Mouse (Mus musculus) kidney, embryonic 14.5 days (tissue): Measurements from ENCODE around the gene Sigirr. TPM values are rescaled to one million over a fixed set of nuclear protein-coding genes. Genes with fewer than 3 reads are reported as not detected.

ENCODE experiments used
- ATAC-seq: fragments of 200-750 bp; cut with Nextera tagmentation; 2 replicates; pipeline ENCODE4 v1.8.0; 2017; ENCODE audit warnings: moderate number of reproducible peaks, mild to moderate bottlenecking, moderate TSS enrichment, moderate library complexity; ENCODE audit not compliant: low FRiP score, low TSS enrichment
- H3K27ac ChIP-seq: fragments of 300-500 bp; sonication (generic); 2 replicates; pipeline ENCODE4 v1.5.1; 2014; ENCODE audit warnings: low read depth, mild to moderate bottlenecking, low read length, moderate library complexity, mixed read lengths
- H3K27me3 ChIP-seq: fragments of 300-500 bp; sonication (generic); 2 replicates; pipeline ENCODE4 v1.6.1; 2014; ENCODE audit warnings: mild to moderate bottlenecking, low read length; ENCODE audit not compliant: control insufficient read depth, insufficient read depth
- H3K36me3 ChIP-seq: fragments of 300-500 bp; sonication (generic); 2 replicates; pipeline ENCODE4 v1.6.1; 2014; ENCODE audit warnings: low read length, mixed read lengths; ENCODE audit not compliant: control insufficient read depth, insufficient read depth
- H3K4me1 ChIP-seq: fragments of 300-500 bp; sonication (generic); 2 replicates; pipeline ENCODE4 v1.6.1; 2014; ENCODE audit warnings: low read length, mixed read lengths; ENCODE audit not compliant: control insufficient read depth, insufficient read depth
- H3K4me2 ChIP-seq: fragments of 300-500 bp; sonication (generic); replicated peaks from 2 replicates; pipeline ENCODE4 v1.6.1; 2014; ENCODE audit warnings: low read depth, mild to moderate bottlenecking, low read length
- H3K4me3 ChIP-seq: fragments of 300-500 bp; sonication (generic); 2 replicates; pipeline ENCODE4 v1.5.1; 2014; ENCODE audit warnings: mild to moderate bottlenecking, low read length
- H3K9ac ChIP-seq: fragments of 300-500 bp; sonication (generic); 2 replicates; pipeline ENCODE4 v1.6.1; 2014; ENCODE audit warnings: low read depth, mild to moderate bottlenecking, low read length, moderate library complexity
- H3K9me3 ChIP-seq: fragments of 300-500 bp; sonication (generic); 2 replicates; pipeline ENCODE4 v1.6.1; 2016; ENCODE audit warnings: low read length; ENCODE audit not compliant: control insufficient read depth
- WGBS: fragments of 180-500 bp; shearing (Covaris S2); extraction: QIAGEN DNeasy Blood & Tissue Kit; methylation state at CpG from one replicate; pipeline ENCODE4 v1.1.7; 2014; 5-methylcytosine and 5-hydroxymethylcytosine counted together
- polyA plus RNA-seq: library from polyadenylated mRNA; unstranded; fragments of >200 nt; fragmentation: Nextera tagmentation; extraction: Ambion mirVana; gene quantifications from 2 replicates; pipeline ENCODE4 v1.2.1, GENCODE M21; 2014

Gene Sigirr
- polyA plus RNA-seq, 1 experiment from 2014 or later, result 11.7 TPM

DNA sequence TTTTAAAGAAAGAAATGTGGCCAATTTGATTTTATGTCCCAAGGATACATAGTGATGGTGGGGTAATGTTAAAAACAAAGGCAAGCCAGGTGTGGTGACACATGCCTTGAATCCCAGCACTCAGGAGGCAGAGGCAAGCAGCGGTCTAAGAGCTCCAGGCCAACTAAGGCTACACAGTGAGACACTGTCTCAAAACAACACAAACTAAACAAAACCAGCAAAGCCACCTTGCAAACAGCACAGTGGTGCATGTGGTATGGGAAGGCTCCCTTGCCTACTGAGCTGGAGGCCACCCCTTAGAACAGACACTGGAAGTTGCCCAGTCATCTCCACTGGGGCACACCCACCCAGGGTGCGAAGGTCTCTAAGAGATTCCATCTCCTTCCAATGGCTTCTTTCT lies 40.4 kb downstream of the Sigirr start:
- Histone ChIP-seq H3K4me1 (peaks cover 11% of the 10 kb centered on the region; the same call in 1 of the 2 replicates), H3K4me3 (peak overlapping the region; percentile 75), H3K27me3 (no peaks in the 10 kb centered on the region), H3K27ac (no peak overlapping the region), H3K36me3 (peaks cover 9% of the 10 kb centered on the region), H3K4me2 (peak overlapping the region; percentile 96), H3K9ac (peak overlapping the region; percentile 87; the same call in 1 of the 2 replicates), H3K9me3 (no peaks in the 10 kb centered on the region)
- WGBS, result 83% methylated on average over 2 of the region's 2 CpGs
- peak; percentile 2; the same call in 1 of the 2 replicates for ATAC-seq

- 92% methylated on average over 14 of the region's 14 CpGs for WGBS
- peaks cover 11% of the 10 kb centered on the region; the same call in 1 of the 2 replicates for H3K4me1 ChIP-seq
- no peaks in the 10 kb centered on the region for H3K27me3 ChIP-seq
- no peak overlapping the region for H3K4me2 ChIP-seq
- no peaks in the 10 kb centered on the region for H3K36me3 ChIP-seq
- H3K9me3 ChIP-seq, result no peaks in the 10 kb centered on the region
- no peak overlapping the region for H3K9ac ChIP-seq
- H3K27ac ChIP-seq, result no peak overlapping the region
- no peak for ATAC-seq
- H3K4me3 ChIP-seq, result no peak overlapping the region
Measured at GRCm38 (mm10) chr7:141058601-141059341, 41.6 kb downstream of the Sigirr start.

DNA sequence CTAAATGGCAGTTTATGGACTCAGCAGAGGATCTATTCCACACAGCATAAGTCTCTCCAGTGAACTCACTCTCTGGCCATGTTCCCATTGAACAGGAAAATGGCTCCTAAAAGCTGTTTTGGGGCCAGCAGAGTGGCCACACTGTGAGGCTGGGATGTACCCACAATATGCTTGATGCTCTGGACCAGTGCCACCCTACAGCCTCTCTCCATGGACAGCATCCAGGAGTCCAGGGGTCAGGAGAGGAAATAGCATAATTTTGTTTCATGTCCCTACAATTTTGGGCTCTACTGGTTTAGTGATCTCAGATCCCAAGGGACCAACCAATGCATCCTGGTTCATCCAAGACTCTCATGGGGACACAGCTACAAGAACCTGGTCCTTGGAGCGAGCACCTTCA lies 42.8 kb downstream of the Sigirr start:
- Histone ChIP-seq H3K4me1 (peaks cover 11% of the 10 kb centered on the region; the same call in 1 of the 2 replicates), H3K9me3 (no peaks in the 10 kb centered on the region), H3K4me3 (no peak overlapping the region), H3K9ac (no peak overlapping the region), H3K27ac (no peak overlapping the region), H3K36me3 (no peaks in the 10 kb centered on the region), H3K27me3 (no peaks in the 10 kb centered on the region), H3K4me2 (no peak overlapping the region)
- 100% methylated on average over 1 of the region's 1 CpGs for WGBS
- ATAC-seq, result no peak

DNA sequence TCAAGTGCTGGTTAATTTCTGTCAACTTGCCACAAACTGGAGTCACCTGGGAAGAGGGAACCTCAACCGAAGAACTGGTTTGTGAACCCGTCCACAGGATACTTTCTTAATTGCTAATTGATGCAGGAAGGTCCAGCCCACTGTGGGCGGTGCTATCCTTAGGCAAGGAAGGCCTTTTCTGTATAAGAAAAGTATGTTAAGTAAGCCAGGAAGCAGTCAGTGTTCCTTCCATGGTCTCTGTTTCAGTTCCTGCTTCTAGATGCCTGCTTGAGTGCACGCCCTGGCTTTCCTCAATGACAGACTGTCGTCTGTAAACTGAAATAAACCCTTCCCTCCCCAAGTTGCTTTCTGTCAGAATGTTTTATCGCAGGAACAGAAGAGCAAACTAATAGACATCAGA lies 43.4 kb downstream of the Sigirr start:
- Histone ChIP-seq H3K27ac (no peak overlapping the region), H3K9me3 (no peaks in the 10 kb centered on the region), H3K27me3 (no peaks in the 10 kb centered on the region), H3K4me3 (no peak overlapping the region), H3K4me2 (no peak overlapping the region), H3K9ac (no peak overlapping the region), H3K4me1 (peaks cover 11% of the 10 kb centered on the region; the same call in 1 of the 2 replicates), H3K36me3 (no peaks in the 10 kb centered on the region)
- WGBS, result 87% methylated on average over 6 of the region's 6 CpGs
- ATAC-seq, result no peak

GRCm38 (mm10) chr7:141055785-141056184 lies 44.6 kb downstream of the Sigirr start:
- Histone ChIP-seq H3K9ac (no peak overlapping the region), H3K4me2 (no peak overlapping the region), H3K4me1 (peaks cover 7% of the 10 kb centered on the region; the same call in 1 of the 2 replicates), H3K4me3 (no peak overlapping the region), H3K27me3 (no peaks in the 10 kb centered on the region), H3K27ac (no peak overlapping the region), H3K9me3 (no peaks in the 10 kb centered on the region), H3K36me3 (no peaks in the 10 kb centered on the region)
- ATAC-seq, result no peak
- 84% methylated on average over 4 of the region's 4 CpGs for WGBS

DNA sequence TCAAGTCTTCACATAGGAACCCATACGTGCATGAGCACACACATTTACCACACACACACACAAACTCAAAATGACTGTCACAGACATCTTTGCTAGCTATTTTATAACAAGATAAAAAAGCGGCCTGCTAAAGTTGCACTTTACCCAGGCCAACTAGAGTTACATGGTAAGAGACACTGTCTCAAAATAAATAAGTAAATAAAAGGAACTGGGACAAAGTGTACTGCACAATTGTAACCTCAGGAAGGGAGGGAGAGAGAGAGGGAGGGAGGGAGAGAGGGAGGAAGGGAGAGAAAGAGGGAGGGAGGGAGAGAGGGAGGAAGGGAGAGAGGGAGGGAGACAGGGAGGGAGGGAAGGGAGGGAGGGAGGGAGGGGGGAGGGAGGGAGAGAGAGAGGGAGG lies 48.0 kb downstream of the Sigirr start:
- Histone ChIP-seq H3K4me3 (no peak overlapping the region), H3K9me3 (no peaks in the 10 kb centered on the region), H3K9ac (no peak overlapping the region), H3K36me3 (no peaks in the 10 kb centered on the region), H3K27me3 (no peaks in the 10 kb centered on the region), H3K4me2 (no peak overlapping the region), H3K27ac (no peak overlapping the region), H3K4me1 (peaks cover 5% of the 10 kb centered on the region)
- ATAC-seq, result no peak
- WGBS, result 78% methylated on average over 2 of the region's 2 CpGs

- Histone ChIP-seq H3K9me3 (no peaks in the 10 kb centered on the region), H3K36me3 (no peaks in the 10 kb centered on the region), H3K4me3 (no peak overlapping the region), H3K4me1 (peaks cover 9% of the 10 kb centered on the region), H3K27me3 (no peaks in the 10 kb centered on the region), H3K9ac (no peak overlapping the region), H3K4me2 (no peak overlapping the region), H3K27ac (no peak overlapping the region)
- ATAC-seq, result no peak
- 82% methylated on average over 4 of the region's 4 CpGs for WGBS
Measured at GRCm38 (mm10) chr7:141052016-141052415, 48.4 kb downstream of the Sigirr start.

DNA sequence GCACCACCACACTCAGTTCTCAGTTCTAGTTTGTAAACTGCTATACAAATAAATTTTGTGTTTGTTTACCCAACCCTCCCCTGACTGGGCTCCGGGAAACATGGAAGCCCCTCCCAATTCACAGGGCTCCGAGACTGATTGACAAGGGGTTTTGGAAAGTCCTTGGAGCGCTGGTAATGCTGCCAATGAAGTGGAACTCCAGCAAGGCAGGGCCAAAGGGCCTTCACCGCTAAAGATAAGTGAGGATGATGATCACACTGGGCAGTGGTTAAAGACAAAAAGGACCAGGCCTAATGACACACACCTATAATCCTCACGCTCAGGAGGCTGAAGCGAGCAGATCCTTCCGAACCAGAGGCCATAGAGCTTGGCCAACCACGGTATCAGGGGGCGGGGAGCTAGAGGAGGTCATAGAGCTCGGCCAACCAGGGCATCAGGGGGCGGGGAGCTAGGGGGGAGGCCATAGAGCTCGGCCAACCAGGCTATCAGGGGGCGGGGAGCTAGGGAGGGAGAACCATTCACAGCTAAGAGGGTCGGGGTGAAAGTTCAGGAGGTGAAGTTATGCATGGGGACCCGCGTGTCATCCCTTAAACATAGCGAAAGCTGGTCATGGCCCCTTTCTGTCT lies 49.2 kb downstream of the Sigirr start:
- 70% methylated on average over 17 of the region's 17 CpGs for WGBS
- Histone ChIP-seq H3K4me2 (no peak overlapping the region), H3K27ac (no peak overlapping the region), H3K36me3 (no peaks in the 10 kb centered on the region), H3K4me1 (peaks cover 10% of the 10 kb centered on the region), H3K9ac (no peak overlapping the region), H3K27me3 (no peaks in the 10 kb centered on the region), H3K9me3 (no peaks in the 10 kb centered on the region), H3K4me3 (no peak overlapping the region)
- no peak for ATAC-seq

GRCm38 (mm10) chr7:141049326-141049725 lies 51.0 kb downstream of the Sigirr start:
- peaks cover 10% of the 10 kb centered on the region for H3K4me1 ChIP-seq
- H3K9ac ChIP-seq, result no peak overlapping the region
- ATAC-seq, result no peak
- no peak overlapping the region for H3K4me3 ChIP-seq
- H3K27ac ChIP-seq, result no peak overlapping the region
- H3K27me3 ChIP-seq, result no peaks in the 10 kb centered on the region
- H3K4me2 ChIP-seq, result no peak overlapping the region
- H3K36me3 ChIP-seq, result no peaks in the 10 kb centered on the region
- WGBS, result 73% methylated on average over 2 of the region's 2 CpGs
- no peaks in the 10 kb centered on the region for H3K9me3 ChIP-seq
